Mouse (Mus musculus): Measurements from ENCODE around the gene Fam47c. TPM values are rescaled to one million over a fixed set of nuclear protein-coding genes. Genes with fewer than 3 reads are reported as not detected.

Gene Fam47c
- polyA plus RNA-seq (2015; fragmentation: Nextera tagmentation; extraction: Ambion mirVana), result not detected in 2 replicates

DNA sequence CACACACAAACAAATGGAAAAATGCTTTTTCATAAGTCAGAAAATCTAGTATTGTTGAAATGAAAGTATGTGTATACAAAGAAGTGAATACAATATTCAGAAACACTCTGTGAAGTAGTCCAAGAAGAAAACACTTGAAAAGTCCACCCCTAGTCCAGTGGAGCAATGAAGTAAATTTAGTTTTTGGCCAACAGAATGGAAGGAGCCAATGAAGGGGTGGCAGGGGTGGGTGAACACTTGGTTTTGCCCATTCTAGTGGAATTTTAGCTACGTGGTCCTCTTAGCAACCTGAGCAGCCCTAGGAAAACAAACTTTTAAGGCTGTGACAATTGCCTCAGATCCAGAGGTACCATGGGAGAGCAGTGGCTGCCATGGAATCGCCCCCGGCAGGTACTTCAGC lies at the start of gene Fam47c:
TSS of gene Fam47c (plus strand) at position 301 of the 400 bp plus-strand sequence.
- WGBS, result 73% methylated on average over 3 of the region's 3 CpGs
- TF ChIP-seq EP300 (IDR thresholded peaks at IDR 0.05) (no peak), CTCF (IDR thresholded peaks at IDR 0.05) (no peak)
- no peak for ATAC-seq

DNA sequence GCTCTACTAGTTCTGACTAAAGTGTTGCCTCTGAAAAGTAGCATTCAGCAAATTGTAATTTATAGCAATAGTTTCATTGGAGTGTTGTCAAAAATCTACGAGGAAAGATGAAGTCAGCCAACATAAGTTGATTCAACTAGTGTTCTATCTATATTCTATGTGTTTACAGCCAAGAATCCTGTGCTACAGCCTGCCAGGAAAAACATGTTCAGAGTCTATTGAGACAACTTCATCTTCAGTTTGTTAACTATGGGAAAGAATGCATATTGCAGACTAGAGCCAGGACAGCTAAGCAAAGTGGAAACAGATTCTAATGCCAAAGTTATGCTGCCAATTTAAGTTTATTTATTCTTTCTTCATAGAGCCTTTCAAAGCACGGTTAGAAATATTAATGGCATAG lies 31.8 kb downstream of the Fam47c start:
- H3K9ac ChIP-seq (replicated peaks; ENCODE audit: low read depth), result no peak overlapping the region
- H3K4me1 ChIP-seq (ENCODE audit: insufficient read depth, low read depth, low read length), result no peaks in the 10 kb centered on the region
- no peak overlapping the region for H3K4me2 ChIP-seq (replicated peaks; ENCODE audit: low read depth, low read length)
- ATAC-seq (no peak), DNase-seq (ENCODE audit: low spot score) (peak; percentile 7)
- TF ChIP-seq CTCF (IDR thresholded peaks at IDR 0.05), result no peak
- TF ChIP-seq EP300 (IDR thresholded peaks at IDR 0.05), result no peak
- H3K4me3 ChIP-seq (ENCODE audit: low read depth, low read length), result no peak overlapping the region
- H3K27me3 ChIP-seq (replicated peaks; ENCODE audit: insufficient read depth, low read length), result no peaks in the 10 kb centered on the region
- 46% methylated on average over 2 of the region's 2 CpGs for WGBS
- H3K9me3 ChIP-seq (ENCODE audit: low read length), result no peaks in the 10 kb centered on the region
- no peak overlapping the region for H3K27ac ChIP-seq (ENCODE audit: low read length)
- no peaks in the 10 kb centered on the region for H3K36me3 ChIP-seq (ENCODE audit: insufficient read depth, low read length)

More for the DNA sequence above, at the start of gene Fam47c:
- Histone ChIP-seq H3K9me3 (ENCODE audit: low read length) (no peaks in the 10 kb centered on the region), H3K36me3 (ENCODE audit: insufficient read depth, low read length) (no peaks in the 10 kb centered on the region), H3K9ac (replicated peaks; ENCODE audit: low read depth) (no peak within 1 kb of the TSS), H3K4me2 (replicated peaks; ENCODE audit: low read depth, low read length) (no peak within 1 kb of the TSS), H3K27me3 (replicated peaks; ENCODE audit: insufficient read depth, low read length) (no peaks in the 10 kb centered on the region), H3K4me1 (ENCODE audit: insufficient read depth, low read depth, low read length) (no peaks in the 10 kb centered on the region), H3K27ac (ENCODE audit: low read length) (no peak within 1 kb of the TSS), H3K4me3 (ENCODE audit: low read depth, low read length) (no peak within 1 kb of the TSS)
- no peak for DNase-seq (ENCODE audit: low spot score)

DNA sequence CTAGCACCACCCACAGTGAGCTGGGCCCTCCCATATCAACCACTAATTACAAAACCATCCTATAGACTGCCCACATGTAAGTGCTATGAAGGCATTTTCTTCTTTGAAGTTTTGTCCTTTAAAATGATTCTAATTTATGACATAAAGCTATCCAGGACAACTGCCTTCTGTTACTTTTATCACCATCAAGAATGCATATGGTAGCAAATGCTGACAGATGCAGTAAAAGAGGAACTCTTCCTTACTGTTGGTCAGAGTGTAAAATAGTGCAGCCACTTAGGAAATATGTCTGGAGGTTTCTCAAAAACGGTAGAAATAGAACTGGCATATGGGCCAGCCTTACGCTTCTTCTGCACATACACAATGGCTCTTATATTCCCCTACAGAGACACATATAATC lies 39.5 kb downstream of the Fam47c start:
- Histone ChIP-seq H3K36me3 (ENCODE audit: insufficient read depth, low read length) (no peaks in the 10 kb centered on the region), H3K9ac (replicated peaks; ENCODE audit: low read depth) (no peak overlapping the region), H3K9me3 (ENCODE audit: low read length) (no peaks in the 10 kb centered on the region), H3K4me2 (replicated peaks; ENCODE audit: low read depth, low read length) (no peak overlapping the region), H3K4me3 (ENCODE audit: low read depth, low read length) (no peak overlapping the region), H3K4me1 (ENCODE audit: insufficient read depth, low read depth, low read length) (no peaks in the 10 kb centered on the region), H3K27ac (ENCODE audit: low read length) (no peak overlapping the region), H3K27me3 (replicated peaks; ENCODE audit: insufficient read depth, low read length) (no peaks in the 10 kb centered on the region)
- no peak for DNase-seq (ENCODE audit: low spot score)
- ATAC-seq, result no peak
- no peak for TF ChIP-seq EP300 (IDR thresholded peaks at IDR 0.05)
- TF ChIP-seq CTCF (IDR thresholded peaks at IDR 0.05), result no peak
- 63% methylated on average over 2 of the region's 2 CpGs for WGBS

Other genes starting within 250 kb of the Fam47c start
- gene Prrg1, start 153.9 kb upstream of the Fam47c start, polyA plus RNA-seq (2015; fragmentation: Nextera tagmentation; extraction: Ambion mirVana), result 7.9 TPM in 2 replicates